Mouse (Mus musculus): Measurements from ENCODE around the gene Prdm11. TPM values are rescaled to one million over a fixed set of nuclear protein-coding genes. Genes with fewer than 3 reads are reported as not detected.

Gene Prdm11
- polyA plus RNA-seq, 1 experiment = 7.6 TPM

GRCm38 (mm10) chr2:93082846-93083245, 36.9 kb upstream of the Prdm11 start:
- Histone ChIP-seq H3K4me3 (replicated peaks; ENCODE audit: control insufficient read depth, low read depth, low read length) (no peak overlapping the region), H3K4me1 (ENCODE audit: control insufficient read depth, insufficient read depth, low read length) (no peaks in the 10 kb centered on the region), H3K27ac (ENCODE audit: control insufficient read depth, insufficient read depth, low read depth, low read length, poor library complexity) (no peak overlapping the region)
- TF ChIP-seq POLR2A (IDR thresholded peaks at IDR 0.05; ENCODE audit: borderline replicate concordance, control insufficient read depth, low read depth, low read length) = no peak
- TF ChIP-seq CTCF (IDR thresholded peaks at IDR 0.05; ENCODE audit: control insufficient read depth, insufficient read depth, low read length) = no peak
- WGBS = 70% methylated on average over 3 of the region's 3 CpGs

DNA sequence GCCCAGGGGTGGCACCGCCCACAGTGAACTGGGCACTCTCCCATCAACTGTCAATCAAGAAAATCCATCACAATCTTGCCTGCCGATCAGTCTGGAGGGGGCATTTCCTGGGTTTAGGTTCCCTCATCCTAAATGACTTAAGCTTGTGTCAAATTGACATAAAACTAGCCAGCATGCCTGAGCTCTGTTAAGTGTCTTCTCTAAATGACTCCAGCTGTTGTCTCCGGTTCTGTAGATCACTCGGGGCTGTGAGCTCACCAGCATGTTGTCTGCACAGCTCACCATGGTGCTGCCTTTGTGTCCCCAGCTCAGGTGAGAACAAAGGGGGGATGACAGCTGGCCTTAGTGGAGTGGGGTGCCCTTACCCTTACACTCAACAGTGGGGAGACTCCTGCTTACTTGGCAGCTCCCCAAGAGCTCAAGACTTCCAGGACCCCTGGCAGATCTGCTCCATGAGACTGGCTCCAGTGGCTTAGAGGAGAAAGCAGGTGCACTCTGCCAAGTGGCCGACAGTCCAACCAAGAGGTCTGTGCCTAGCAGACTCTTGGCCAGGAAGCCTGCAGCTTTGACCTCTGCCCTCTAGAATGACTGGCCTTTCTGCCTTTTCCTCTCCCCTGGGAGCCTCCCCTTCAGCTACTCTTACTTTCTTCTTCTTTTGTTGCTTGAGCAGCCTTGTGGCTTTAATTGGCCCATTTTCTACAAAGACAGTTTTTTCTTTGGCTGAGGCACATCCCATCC, 35.1 kb upstream of the Prdm11 start:
- no peaks in the 10 kb centered on the region for H3K4me1 ChIP-seq (ENCODE audit: control insufficient read depth, insufficient read depth, low read length)
- no peak for TF ChIP-seq POLR2A (IDR thresholded peaks at IDR 0.05; ENCODE audit: borderline replicate concordance, control insufficient read depth, low read depth, low read length)
- no peak for TF ChIP-seq CTCF (IDR thresholded peaks at IDR 0.05; ENCODE audit: control insufficient read depth, insufficient read depth, low read length)
- H3K27ac ChIP-seq (ENCODE audit: control insufficient read depth, insufficient read depth, low read depth, low read length, poor library complexity) = no peak overlapping the region
- WGBS = 62% methylated on average over 5 of the region's 5 CpGs
- H3K4me3 ChIP-seq (replicated peaks; ENCODE audit: control insufficient read depth, low read depth, low read length) = no peak overlapping the region

- WGBS = 69% methylated on average over 4 of the region's 4 CpGs
- TF ChIP-seq CTCF (IDR thresholded peaks at IDR 0.05; ENCODE audit: control insufficient read depth, insufficient read depth, low read length) (no peak), POLR2A (IDR thresholded peaks at IDR 0.05; ENCODE audit: borderline replicate concordance, control insufficient read depth, low read depth, low read length) (no peak)
- H3K4me1 ChIP-seq (ENCODE audit: control insufficient read depth, insufficient read depth, low read length) = no peaks in the 10 kb centered on the region
- H3K27ac ChIP-seq (ENCODE audit: control insufficient read depth, insufficient read depth, low read depth, low read length, poor library complexity) = no peak overlapping the region
- no peak overlapping the region for H3K4me3 ChIP-seq (replicated peaks; ENCODE audit: control insufficient read depth, low read depth, low read length)
Observed at GRCm38 (mm10) chr2:93079394-93079793, 33.4 kb upstream of the Prdm11 start.

DNA sequence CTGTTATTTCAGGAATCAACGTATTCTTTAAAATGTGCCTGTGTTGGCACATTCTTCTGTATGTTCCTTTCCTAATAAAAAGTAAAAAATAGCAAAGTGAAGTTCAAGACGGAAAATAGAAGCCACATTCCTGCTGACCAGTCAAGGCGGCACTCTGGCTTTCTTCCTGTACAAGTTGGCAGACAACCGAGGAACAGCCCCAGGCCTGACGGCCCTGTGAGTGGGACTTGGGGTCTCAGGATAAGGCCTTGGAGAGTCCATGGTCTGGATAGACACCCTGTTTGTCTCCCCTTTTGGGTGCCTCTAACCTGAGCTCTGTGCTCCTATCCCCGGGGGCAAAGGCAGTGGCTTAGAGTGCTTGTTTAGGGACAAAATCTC, 30.6 kb upstream of the Prdm11 start:
- no peak overlapping the region for H3K27ac ChIP-seq (ENCODE audit: control insufficient read depth, insufficient read depth, low read depth, low read length, poor library complexity)
- TF ChIP-seq POLR2A (IDR thresholded peaks at IDR 0.05; ENCODE audit: borderline replicate concordance, control insufficient read depth, low read depth, low read length) = no peak
- TF ChIP-seq CTCF (IDR thresholded peaks at IDR 0.05; ENCODE audit: control insufficient read depth, insufficient read depth, low read length) = no peak
- H3K4me1 ChIP-seq (ENCODE audit: control insufficient read depth, insufficient read depth, low read length) = no peaks in the 10 kb centered on the region
- no peak overlapping the region for H3K4me3 ChIP-seq (replicated peaks; ENCODE audit: control insufficient read depth, low read depth, low read length)
- 70% methylated on average over 6 of the region's 6 CpGs for WGBS

DNA sequence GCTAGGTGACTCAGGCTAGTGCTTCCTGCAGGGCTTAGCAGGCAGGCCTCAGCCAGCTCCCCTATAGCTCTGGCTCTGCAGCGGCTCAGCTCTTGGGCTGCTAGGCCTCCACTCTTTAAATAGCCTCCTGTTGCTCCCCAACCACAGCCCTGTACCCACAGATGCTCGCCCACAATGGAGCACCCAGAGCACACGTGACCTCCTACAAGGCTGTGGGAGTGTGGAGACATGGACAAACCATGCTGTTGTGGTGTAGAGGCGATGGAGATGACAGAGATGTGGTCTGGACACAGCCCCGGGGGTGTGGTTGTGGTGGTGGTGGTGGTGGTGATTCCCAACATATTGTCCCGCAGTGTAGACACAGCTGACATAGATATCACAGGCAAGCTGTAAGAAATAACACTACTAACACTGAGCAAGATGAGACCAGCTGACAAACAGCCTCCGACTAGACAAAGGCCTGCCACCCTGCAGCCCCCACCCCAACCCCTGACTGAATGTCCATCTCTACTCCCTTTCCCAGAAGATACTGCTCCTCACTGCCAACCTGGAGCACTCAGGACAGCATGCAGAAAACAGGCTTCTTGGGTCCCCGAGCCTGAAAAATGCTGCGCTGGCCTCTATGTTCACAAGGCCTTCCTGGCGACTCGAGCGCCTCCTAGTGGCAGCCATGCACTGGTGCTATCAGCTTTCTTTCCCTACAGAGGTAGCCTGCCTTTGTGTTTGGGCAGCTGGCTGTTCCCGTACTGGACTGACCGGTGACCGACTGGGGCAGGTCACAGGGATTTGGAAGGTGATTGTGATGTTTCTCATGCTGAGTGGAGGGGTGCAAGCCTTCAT, 30.0 kb upstream of the Prdm11 start:
- TF ChIP-seq CTCF (IDR thresholded peaks at IDR 0.05; ENCODE audit: control insufficient read depth, insufficient read depth, low read length) (peak; percentile 82), POLR2A (IDR thresholded peaks at IDR 0.05; ENCODE audit: borderline replicate concordance, control insufficient read depth, low read depth, low read length) (no peak)
- WGBS = 37% methylated on average over 15 of the region's 15 CpGs
- H3K27ac ChIP-seq (ENCODE audit: control insufficient read depth, insufficient read depth, low read depth, low read length, poor library complexity) = no peak overlapping the region
- no peaks in the 10 kb centered on the region for H3K4me1 ChIP-seq (ENCODE audit: control insufficient read depth, insufficient read depth, low read length)
- H3K4me3 ChIP-seq (replicated peaks; ENCODE audit: control insufficient read depth, low read depth, low read length) = no peak overlapping the region

DNA sequence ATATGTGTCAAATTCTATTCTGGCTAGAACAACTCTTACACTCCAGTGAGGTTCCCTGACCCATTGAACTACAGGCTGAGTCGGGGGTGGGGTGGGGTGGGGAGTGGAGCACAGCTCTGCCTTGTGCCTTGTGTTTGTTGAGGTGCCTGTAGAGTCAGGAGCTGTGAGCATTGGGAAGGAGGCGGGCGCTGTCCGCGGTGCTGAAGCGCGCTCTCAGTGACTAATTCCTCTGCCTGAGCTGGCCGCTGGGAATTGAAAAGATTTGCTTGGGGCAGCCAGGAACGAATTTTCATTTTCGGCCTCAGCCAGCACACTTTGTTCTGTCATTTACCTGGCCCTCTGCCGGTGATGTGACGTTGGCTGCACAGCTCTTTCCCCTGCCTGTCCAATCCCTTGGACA, 25.7 kb upstream of the Prdm11 start:
- no peak for TF ChIP-seq POLR2A (IDR thresholded peaks at IDR 0.05; ENCODE audit: borderline replicate concordance, control insufficient read depth, low read depth, low read length)
- no peak for TF ChIP-seq CTCF (IDR thresholded peaks at IDR 0.05; ENCODE audit: control insufficient read depth, insufficient read depth, low read length)
- H3K27ac ChIP-seq (ENCODE audit: control insufficient read depth, insufficient read depth, low read depth, low read length, poor library complexity) = no peak overlapping the region
- H3K4me1 ChIP-seq (ENCODE audit: control insufficient read depth, insufficient read depth, low read length) = no peaks in the 10 kb centered on the region
- H3K4me3 ChIP-seq (replicated peaks; ENCODE audit: control insufficient read depth, low read depth, low read length) = no peak overlapping the region
- 7% methylated on average over 12 of the region's 12 CpGs for WGBS

- WGBS = 24% methylated on average over 2 of the region's 2 CpGs
- Histone ChIP-seq H3K27ac (ENCODE audit: control insufficient read depth, insufficient read depth, low read depth, low read length, poor library complexity) (no peak overlapping the region), H3K4me3 (replicated peaks; ENCODE audit: control insufficient read depth, low read depth, low read length) (no peak overlapping the region), H3K4me1 (ENCODE audit: control insufficient read depth, insufficient read depth, low read length) (no peaks in the 10 kb centered on the region)
- TF ChIP-seq CTCF (IDR thresholded peaks at IDR 0.05; ENCODE audit: control insufficient read depth, insufficient read depth, low read length) (peak; percentile 47; the same call in 1 of the 2 replicates), POLR2A (IDR thresholded peaks at IDR 0.05; ENCODE audit: borderline replicate concordance, control insufficient read depth, low read depth, low read length) (no peak)
Observed at GRCm38 (mm10) chr2:93068942-93069341, 23.0 kb upstream of the Prdm11 start.

GRCm38 (mm10) chr2:93063347-93063746, 17.4 kb upstream of the Prdm11 start:
- TF ChIP-seq POLR2A (IDR thresholded peaks at IDR 0.05; ENCODE audit: borderline replicate concordance, control insufficient read depth, low read depth, low read length) = no peak
- TF ChIP-seq CTCF (IDR thresholded peaks at IDR 0.05; ENCODE audit: control insufficient read depth, insufficient read depth, low read length) = peak; percentile 42; the same call in 1 of the 2 replicates
- no peak overlapping the region for H3K4me3 ChIP-seq (replicated peaks; ENCODE audit: control insufficient read depth, low read depth, low read length)
- no peak overlapping the region for H3K27ac ChIP-seq (ENCODE audit: control insufficient read depth, insufficient read depth, low read depth, low read length, poor library complexity)
- no peaks in the 10 kb centered on the region for H3K4me1 ChIP-seq (ENCODE audit: control insufficient read depth, insufficient read depth, low read length)
- 32% methylated on average over 2 of the region's 2 CpGs for WGBS
